Mouse (Mus musculus): ENCODE measurements around the gene Rln3. TPM values are rescaled to one million over a fixed set of nuclear protein-coding genes. Genes with fewer than 3 reads are reported as not detected.

Gene Rln3
- not detected for total RNA-seq (2021)
- long read RNA-seq = 0 reads

GRCm38 (mm10) chr8:84044900-84045299 is at the start of gene Rln3:
TSS of gene Rln3 (minus strand) at chr8:84045000.
- DNase-seq (ENCODE audit: low spot score in 2 of 2) = no peak

- no peak for DNase-seq (ENCODE audit: low spot score in 2 of 2)
Measured at GRCm38 (mm10) chr8:84090585-84090984, 45.8 kb upstream of the Rln3 start.

- no peak for DNase-seq (ENCODE audit: low spot score in 2 of 2)
Measured at GRCm38 (mm10) chr8:84089277-84089676, 44.5 kb upstream of the Rln3 start.

- DNase-seq (ENCODE audit: low spot score in 2 of 2) = no peak
Measured at GRCm38 (mm10) chr8:84087821-84088220, 43.0 kb upstream of the Rln3 start.

GRCm38 (mm10) chr8:84087156-84087555 is 42.4 kb upstream of the Rln3 start:
- DNase-seq (ENCODE audit: low spot score in 2 of 2) = no peak

- DNase-seq (ENCODE audit: low spot score in 2 of 2) = no peak
Measured at GRCm38 (mm10) chr8:84084341-84085115, 39.7 kb upstream of the Rln3 start.

- DNase-seq (ENCODE audit: low spot score in 2 of 2) = no peak
Measured at GRCm38 (mm10) chr8:84083829-84084241, 39.0 kb upstream of the Rln3 start.

- DNase-seq (ENCODE audit: low spot score in 2 of 2) = no peak
Measured at GRCm38 (mm10) chr8:84079206-84079605, 34.4 kb upstream of the Rln3 start.

GRCm38 (mm10) chr8:84076849-84077248 is 32.0 kb upstream of the Rln3 start:
- DNase-seq (ENCODE audit: low spot score in 2 of 2) = no peak

GRCm38 (mm10) chr8:84076412-84076811 is 31.6 kb upstream of the Rln3 start:
- DNase-seq (ENCODE audit: low spot score in 2 of 2) = no peak

- no peak for DNase-seq (ENCODE audit: low spot score in 2 of 2)
Measured at GRCm38 (mm10) chr8:84073230-84073976, 28.6 kb upstream of the Rln3 start.

- DNase-seq (ENCODE audit: low spot score in 2 of 2) = no peak
Measured at GRCm38 (mm10) chr8:84072321-84072720, 27.5 kb upstream of the Rln3 start.

- no peak for DNase-seq (ENCODE audit: low spot score in 2 of 2)
Measured at GRCm38 (mm10) chr8:84071921-84072320, 27.1 kb upstream of the Rln3 start.

GRCm38 (mm10) chr8:84070667-84071066 is 25.9 kb upstream of the Rln3 start:
- peak in 1 of 2 experiments; percentile 60 for DNase-seq (ENCODE audit: low spot score in 2 of 2)

GRCm38 (mm10) chr8:84070241-84070640 is 25.4 kb upstream of the Rln3 start:
- no peak for DNase-seq (ENCODE audit: low spot score in 2 of 2)

GRCm38 (mm10) chr8:84069750-84070149 is 24.9 kb upstream of the Rln3 start:
- peak in 1 of 2 experiments; percentile 55 for DNase-seq (ENCODE audit: low spot score in 2 of 2)

GRCm38 (mm10) chr8:84069169-84069568 is 24.4 kb upstream of the Rln3 start:
- DNase-seq (ENCODE audit: low spot score in 2 of 2) = no peak

- DNase-seq (ENCODE audit: low spot score in 2 of 2) = no peak
Measured at GRCm38 (mm10) chr8:84068316-84069035, 23.7 kb upstream of the Rln3 start.

GRCm38 (mm10) chr8:84067911-84068310 is 23.1 kb upstream of the Rln3 start:
- DNase-seq (ENCODE audit: low spot score in 2 of 2) = no peak

- peak; percentile 98 for DNase-seq (ENCODE audit: low spot score in 2 of 2)
Measured at GRCm38 (mm10) chr8:84067047-84067573, 22.3 kb upstream of the Rln3 start.

- DNase-seq (ENCODE audit: low spot score in 2 of 2) = peak; percentile 98 to 99
Measured at GRCm38 (mm10) chr8:84066291-84066930, 21.6 kb upstream of the Rln3 start, which contains the start of gene Rfx1. TSS of gene Rfx1 (plus strand) at chr8:84066834.

Data from layer of hippocampus, postnatal 10 days (tissue).